ENCODE assay signal across 12 mouse cellular contexts in the genomic region with DNA sequence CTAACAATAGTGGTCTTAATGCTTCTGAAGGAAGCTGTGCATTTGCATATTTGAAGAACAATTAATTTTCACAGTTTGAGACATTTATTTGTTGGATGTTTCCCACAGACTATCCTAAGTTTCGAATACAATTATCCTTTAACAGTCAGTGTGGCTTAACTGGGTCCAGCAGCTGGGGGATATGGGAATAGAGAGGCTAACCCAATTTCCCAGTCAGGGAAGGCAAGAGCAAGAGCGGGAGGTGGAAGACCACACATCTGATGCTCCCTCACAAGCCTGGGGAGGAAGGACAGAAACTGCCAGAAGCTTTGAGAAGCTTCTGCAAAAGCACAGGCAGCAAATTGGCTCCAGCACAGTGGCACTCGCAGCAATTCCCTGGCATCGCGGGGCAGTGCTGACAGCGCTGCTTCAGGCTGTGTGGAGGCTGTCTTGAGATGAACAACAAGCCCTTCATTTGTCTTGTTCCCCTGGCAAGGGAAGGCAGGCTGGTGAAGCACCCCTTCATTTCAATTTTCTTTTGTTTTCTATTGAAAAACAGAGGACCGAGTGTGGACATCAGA.
DNase-seq lines count a peak whose midpoint lies in the region; ATAC-seq lines count a peak whose summit lies in the region.
"Had no signal": no experiment of that assay in that cellular context is flagged by ENCODE, and none has a peak within 500 bp of the region (broad histone marks: within the 10 kb centered on the region; RNA-seq: fewer than 3 reads in every experiment).

No protein-coding gene starts in this region.

- 41% methylated on average over 7 of the region's 7 CpGs for WGBS in forebrain, embryonic 13.5 days
- 73% methylated on average over 7 of the region's 7 CpGs for WGBS in intestine, embryonic 16.5 days

- no peaks in the 10 kb centered on the region for H3K27me3 ChIP-seq in forebrain, embryonic 13.5 days
- no peaks in the 10 kb centered on the region for H3K27me3 ChIP-seq in intestine, embryonic 16.5 days (replicated peaks; ENCODE audit: control insufficient read depth, insufficient read depth, low read length)
- H3K27me3 ChIP-seq: embryonic facial prominence, embryonic 12.5 days; stomach, embryonic 15.5 days had no signal

- peak; percentile 90 for ATAC-seq in forebrain, embryonic 13.5 days
- no peak for ATAC-seq in intestine, embryonic 16.5 days
- ATAC-seq: activated CD4-positive, CD25-positive, alpha-beta regulatory T cell, adult 4 months; lung, postnatal 0 days had no signal

- H3K36me3 ChIP-seq in forebrain, embryonic 13.5 days (ENCODE audit: poor library complexity, severe bottlenecking) = no peaks in the 10 kb centered on the region
- H3K36me3 ChIP-seq in intestine, embryonic 16.5 days (ENCODE audit: control insufficient read depth, insufficient read depth, low read length) = no peaks in the 10 kb centered on the region
- H3K36me3 ChIP-seq: embryonic facial prominence, embryonic 12.5 days; stomach, embryonic 15.5 days had no signal

- H3K4me1 ChIP-seq in forebrain, embryonic 13.5 days = peaks cover 11% of the 10 kb centered on the region
- H3K4me1 ChIP-seq in intestine, embryonic 16.5 days (ENCODE audit: control insufficient read depth, insufficient read depth, low read length) = no peaks in the 10 kb centered on the region
- H3K4me1 ChIP-seq: embryonic facial prominence, embryonic 12.5 days; stomach, embryonic 15.5 days had no signal

- H3K4me3 ChIP-seq in forebrain, embryonic 13.5 days = no peak overlapping the region
- H3K4me3 ChIP-seq in intestine, embryonic 16.5 days (ENCODE audit: low read length) = no peak overlapping the region
- H3K4me3 ChIP-seq: embryonic facial prominence, embryonic 12.5 days; stomach, embryonic 15.5 days had no signal

- H3K4me2 ChIP-seq in forebrain, embryonic 13.5 days = no peak overlapping the region
- no peak overlapping the region for H3K4me2 ChIP-seq in intestine, embryonic 16.5 days (ENCODE audit: low read depth, low read length)
- H3K4me2 ChIP-seq: embryonic facial prominence, embryonic 12.5 days; stomach, embryonic 15.5 days had no signal

- H3K27ac ChIP-seq in forebrain, embryonic 13.5 days = peak overlapping the region; percentile 45
- no peak overlapping the region for H3K27ac ChIP-seq in intestine, embryonic 16.5 days (ENCODE audit: low read length)
- H3K27ac ChIP-seq: embryonic facial prominence, embryonic 12.5 days; stomach, embryonic 15.5 days had no signal

- H3K9me3 ChIP-seq in forebrain, embryonic 13.5 days (replicated peaks) = no peaks in the 10 kb centered on the region
- H3K9me3 ChIP-seq in intestine, embryonic 16.5 days (ENCODE audit: control insufficient read depth, low read length) = no peaks in the 10 kb centered on the region
- H3K9me3 ChIP-seq: embryonic facial prominence, embryonic 12.5 days; stomach, embryonic 15.5 days had no signal

- no peak overlapping the region for H3K9ac ChIP-seq in forebrain, embryonic 13.5 days
- no peak overlapping the region for H3K9ac ChIP-seq in intestine, embryonic 16.5 days (ENCODE audit: low read depth, low read length)
- H3K9ac ChIP-seq: embryonic facial prominence, embryonic 12.5 days; stomach, embryonic 15.5 days had no signal

- peak; percentile 21 for DNase-seq in layer of hippocampus, adult 11-12 months (ENCODE audit: low spot score)
- no peak for DNase-seq in layer of hippocampus, adult 9-10 months (ENCODE audit: low spot score)
- peak; percentile 52 to 58 for DNase-seq in layer of hippocampus, postnatal 14 days (ENCODE audit: low spot score in 2 of 2)
- DNase-seq in right cerebral cortex, postnatal 14 days = peak; percentile 59
- DNase-seq in T-cell, adult 2 months (ENCODE audit: low spot score) = no peak
- DNase-seq in heart, adult 18-20 months = no peak

Comparison
In these comparisons a context has a peak if more than half of its experiments do, and no peak if none do; other contexts are left out.
1. DNase-seq: peak in layer of hippocampus, adult 11-12 months (single experiment), layer of hippocampus, postnatal 14 days (2 of 2) and right cerebral cortex, postnatal 14 days (single experiment); none in layer of hippocampus, adult 9-10 months (single experiment), T-cell, adult 2 months (single experiment) and heart, adult 18-20 months (0 of 2).